Mouse (Mus musculus): ENCODE data around the gene Tmco4. TPM values are rescaled to one million over a fixed set of nuclear protein-coding genes. Genes with fewer than 3 reads are reported as not detected.

Tmco4 gene
- total RNA-seq, 2 experiments from 2014 or later, result 5.2 to 17.6 TPM

DNA sequence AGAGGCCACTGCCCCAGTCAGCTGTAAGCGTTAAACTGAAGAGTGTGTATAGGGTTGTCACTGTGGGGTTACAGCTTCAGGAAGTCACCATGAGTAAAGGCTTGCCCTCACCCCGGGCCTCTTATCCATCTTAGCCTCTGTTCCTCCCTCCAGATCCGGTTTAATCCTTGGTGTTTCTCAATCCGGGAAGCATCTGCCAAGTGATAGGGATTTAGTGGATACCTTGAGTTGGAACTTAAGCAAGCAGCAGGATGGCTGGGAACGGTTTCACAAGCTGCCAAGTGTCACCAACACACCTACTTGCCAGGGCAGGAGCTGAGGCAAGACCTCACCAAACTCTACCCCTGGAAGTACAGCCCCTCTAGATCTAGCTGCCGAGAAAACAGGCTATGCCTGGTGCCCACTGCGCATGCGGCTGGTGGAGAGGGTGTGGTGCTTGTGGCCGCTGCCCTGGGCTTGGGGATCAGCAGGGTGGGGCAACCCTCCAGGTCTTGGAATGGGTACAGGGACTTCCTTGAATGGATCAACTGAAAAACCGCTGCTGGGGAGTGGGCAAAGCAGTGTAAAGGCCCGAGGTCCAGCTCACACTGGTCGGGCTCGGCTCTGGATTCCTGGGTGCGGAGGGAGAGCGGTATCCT, 117.7 kb downstream of the Tmco4 start:
- ATAC-seq (ENCODE audit: poor library complexity, severe bottlenecking), result no peak

DNA sequence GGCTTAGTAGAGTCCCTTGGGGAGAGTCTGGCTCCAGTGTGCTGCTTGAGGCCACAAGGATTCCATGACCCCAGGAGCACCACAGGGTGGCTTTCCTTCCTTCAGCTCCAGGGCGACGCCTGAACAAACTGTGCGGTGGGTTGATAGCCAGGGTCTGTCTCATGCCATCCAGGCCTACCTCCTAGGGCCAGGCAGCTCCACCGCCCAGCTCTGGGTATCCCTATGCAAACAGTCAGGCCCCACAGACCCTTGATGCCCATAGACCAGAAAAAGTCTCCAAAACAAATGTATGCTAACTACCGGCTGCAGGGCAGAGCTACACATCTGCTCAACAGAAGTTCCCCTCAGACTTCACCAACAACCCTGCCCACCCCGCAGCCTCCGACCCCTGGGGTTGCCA, 118.4 kb downstream of the Tmco4 start:
- no peak for ATAC-seq (ENCODE audit: poor library complexity, severe bottlenecking)

DNA sequence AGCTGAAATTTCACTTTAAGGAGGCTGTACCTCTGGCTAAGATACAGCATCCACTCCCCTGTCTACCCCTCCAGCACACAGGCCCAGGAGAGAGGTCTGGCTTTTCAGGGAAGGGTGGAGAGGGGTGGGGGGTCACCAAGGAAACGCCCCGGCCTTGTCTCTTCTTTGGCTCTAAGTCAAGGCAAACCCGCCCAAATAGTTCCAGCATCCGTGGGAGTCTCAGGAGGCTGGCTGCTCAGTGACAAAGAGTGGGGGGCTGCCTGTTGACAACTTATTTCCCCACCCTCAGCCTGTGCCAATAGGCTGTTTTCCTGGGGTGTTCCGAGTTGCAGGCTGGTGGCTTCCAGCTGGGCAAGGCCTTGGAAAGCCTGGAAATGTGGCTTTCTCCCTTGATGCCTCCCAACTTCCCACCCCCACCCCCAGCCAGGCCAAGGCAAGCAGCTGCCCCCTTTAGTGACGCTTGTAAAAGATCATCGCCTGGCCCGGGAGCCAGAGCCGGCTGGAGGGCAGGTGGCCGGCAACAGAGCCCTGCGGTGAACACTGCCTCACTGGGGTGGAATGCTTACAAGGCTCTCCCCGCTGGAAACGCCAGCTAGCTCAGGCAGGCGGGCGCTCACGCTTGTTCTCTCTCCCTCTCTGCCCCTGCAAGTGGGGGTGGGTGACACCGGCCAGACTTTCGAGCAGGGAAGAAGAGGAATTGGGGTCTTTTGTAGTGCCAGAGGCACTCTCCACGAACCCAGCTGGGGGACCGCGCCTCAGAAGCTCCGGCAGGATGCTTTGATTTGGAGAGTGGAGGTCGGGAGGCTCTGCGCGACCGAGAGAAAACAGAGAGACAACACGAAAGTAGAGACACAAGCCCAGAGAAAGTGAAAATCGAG, 119.0 kb downstream of the Tmco4 start:
- no peak for ATAC-seq (ENCODE audit: poor library complexity, severe bottlenecking)

DNA sequence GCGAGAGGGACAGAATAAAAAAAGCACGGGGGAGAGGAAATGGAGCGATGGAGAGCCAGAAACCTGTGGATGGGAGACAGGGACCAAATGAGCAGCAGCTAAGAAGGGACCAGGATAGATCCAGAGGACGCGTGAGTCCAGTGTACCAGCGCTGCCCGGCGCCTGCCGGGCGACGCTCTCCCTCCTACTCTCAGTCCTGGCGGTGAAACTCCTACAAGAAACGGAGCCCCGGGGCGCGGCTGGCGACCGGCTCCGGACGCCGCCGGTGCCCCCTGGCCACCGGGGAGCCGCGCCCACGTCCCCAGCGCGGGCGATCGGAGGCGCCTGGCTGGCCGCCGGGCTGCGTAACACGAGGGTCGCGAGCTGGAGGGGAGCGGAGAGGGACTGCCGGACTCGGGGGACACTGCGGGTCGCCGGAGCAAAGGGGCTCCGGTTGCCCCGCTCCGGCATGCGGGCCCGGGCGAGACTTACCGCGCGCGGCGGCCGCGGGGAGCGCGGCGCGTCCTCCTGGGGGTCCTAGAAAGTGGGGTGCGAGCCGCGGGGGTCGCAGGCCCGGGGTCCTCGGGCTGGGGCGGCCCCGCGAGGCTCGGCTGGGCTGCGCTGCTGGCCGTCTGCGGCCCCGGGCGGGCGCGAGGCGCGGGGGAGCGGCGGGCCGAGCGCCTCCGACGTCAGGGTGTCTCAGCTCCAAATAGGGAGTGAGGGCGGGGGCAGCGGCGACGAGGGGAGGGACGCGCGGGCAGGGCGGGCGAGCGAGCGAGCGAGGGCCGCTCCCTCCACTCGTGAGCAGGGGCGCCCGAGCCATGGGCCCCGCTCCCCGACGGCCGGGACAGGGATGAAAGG, 119.9 kb downstream of the Tmco4 start, which contains the start of gene Nbl1:
Gene Nbl1 (minus strand): TSS at position 638 of the 840 bp plus-strand sequence.
- no peak for ATAC-seq (ENCODE audit: poor library complexity, severe bottlenecking)

DNA sequence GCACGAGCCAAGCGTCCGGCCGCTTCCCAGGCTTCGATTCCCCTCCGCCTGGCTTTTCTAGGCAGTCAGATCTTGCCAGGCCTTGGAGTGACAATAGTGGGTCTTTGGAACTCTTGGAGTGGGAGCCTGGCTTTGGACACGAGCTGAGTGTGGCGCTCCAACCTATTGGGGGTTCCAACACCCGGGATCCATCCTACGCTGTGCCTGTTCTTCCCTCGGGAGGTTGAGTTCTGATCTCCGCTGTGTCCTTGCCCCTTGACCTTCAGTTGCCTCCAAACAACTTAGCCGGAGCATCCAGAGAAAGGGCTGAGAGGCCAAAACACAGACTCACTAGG, 120.5 kb downstream of the Tmco4 start:
- no peak for ATAC-seq (ENCODE audit: poor library complexity, severe bottlenecking)

DNA sequence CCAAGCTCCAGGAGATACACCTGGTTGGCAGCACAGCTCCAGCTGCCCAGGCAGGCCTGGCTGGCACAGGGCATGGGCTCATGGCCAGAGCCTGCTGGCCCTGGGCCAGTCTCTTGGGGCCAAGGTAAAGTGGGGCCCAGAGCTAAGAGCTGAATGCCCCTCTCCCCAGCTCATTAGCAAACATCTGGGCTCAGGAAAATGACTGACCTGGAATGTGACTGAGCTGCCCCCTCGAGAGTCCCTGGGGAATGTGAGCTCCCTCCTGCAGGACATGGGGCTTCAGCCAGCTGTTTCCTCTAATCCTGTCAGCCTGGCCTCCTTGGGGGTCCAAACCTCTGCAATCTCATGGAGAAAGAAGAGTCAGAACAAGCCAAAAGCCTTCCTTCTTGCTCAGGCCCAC, 122.7 kb downstream of the Tmco4 start:
- no peak for ATAC-seq (ENCODE audit: poor library complexity, severe bottlenecking)

DNA sequence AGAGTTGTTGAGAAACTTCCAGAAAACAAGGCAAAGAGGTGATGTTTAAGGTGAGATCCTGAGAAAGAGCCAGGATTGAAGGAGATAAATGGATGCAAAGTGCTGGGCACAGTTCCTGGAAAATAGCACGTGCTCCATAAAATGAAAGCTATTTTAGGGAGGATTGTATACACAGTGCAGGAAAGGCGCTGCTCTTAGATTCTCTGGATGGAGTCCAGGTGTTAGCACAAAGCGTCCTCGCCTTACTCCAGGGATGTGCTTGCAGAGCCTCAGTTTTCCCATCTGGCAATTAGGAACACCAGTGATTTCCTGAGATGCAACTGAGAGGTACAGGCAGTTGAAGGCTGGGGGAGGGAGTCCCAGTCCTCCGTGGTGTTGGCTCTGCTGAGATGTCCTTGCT, 123.5 kb downstream of the Tmco4 start:
- ATAC-seq (ENCODE audit: poor library complexity, severe bottlenecking), result no peak

DNA sequence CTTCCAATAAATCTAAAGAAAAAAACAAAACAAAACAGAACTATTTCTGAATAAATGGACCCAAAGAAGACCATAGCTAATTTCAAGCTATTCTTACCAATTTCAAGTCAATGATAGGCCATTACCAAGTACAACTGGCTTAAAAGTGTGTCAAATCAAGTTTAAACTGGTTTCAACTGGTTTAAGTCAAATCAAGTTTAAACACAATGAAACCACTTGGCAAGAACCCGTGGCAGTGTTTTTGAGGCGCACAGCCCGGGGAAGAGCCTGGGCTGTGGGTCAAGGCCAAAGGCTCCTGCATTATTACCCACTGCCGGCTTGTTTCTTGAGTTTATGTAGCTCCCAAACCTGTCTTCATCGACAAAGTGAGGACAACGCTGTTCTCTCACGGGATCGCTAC, 127.6 kb downstream of the Tmco4 start:
- no peak for ATAC-seq (ENCODE audit: poor library complexity, severe bottlenecking)

DNA sequence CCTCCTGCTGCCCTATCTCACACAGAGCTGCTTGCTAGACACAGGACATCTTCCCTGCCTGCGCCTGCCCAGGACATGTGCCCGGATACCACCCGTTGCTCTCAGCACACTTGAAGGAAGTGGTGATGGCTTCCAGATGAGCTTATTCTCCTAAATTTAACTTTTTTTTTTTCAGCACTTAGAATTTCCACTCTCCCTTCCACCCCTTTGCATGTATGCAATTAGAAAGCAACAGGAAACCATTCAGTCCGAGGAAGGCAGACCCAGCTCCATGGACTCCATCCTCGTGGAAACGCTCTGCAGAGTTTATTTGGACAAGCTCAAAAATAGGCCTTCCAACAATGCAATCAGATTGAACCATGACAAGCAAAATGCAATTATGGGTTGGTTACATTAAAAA, 128.9 kb downstream of the Tmco4 start:
- ATAC-seq (ENCODE audit: poor library complexity, severe bottlenecking), result no peak

DNA sequence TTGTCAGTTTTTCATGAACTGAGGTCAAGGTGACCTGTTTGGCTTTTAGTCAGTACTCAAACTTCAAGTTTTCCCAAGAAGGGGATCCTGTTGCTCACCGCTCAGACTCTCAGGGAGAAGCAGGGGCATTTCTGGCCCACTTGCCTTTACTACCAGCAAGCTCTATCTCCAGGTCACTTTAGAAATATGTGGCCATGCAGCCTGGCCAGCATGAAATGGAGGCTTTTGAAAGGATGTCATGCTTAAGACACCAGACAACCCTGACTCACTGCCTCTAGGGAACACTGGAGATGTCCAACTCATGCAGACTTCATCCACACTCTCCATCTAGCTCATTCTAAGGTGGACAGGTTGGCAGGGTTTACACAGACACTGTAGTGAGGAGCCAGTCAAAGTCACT, 132.8 kb downstream of the Tmco4 start:
- ATAC-seq (ENCODE audit: poor library complexity, severe bottlenecking), result no peak

Other genes with a start within 250 kb of the Tmco4 start
- not detected in 2 replicates for gene Pla2g2c, start 248.1 kb upstream of the Tmco4 start, total RNA-seq (2015)
- not detected in 2 replicates for gene Pla2g2c, start 248.1 kb upstream of the Tmco4 start, total RNA-seq (2017)
- gene Ubxn10, start 235.7 kb upstream of the Tmco4 start, total RNA-seq (2015), result not detected in 2 replicates
- gene Ubxn10, start 235.7 kb upstream of the Tmco4 start, total RNA-seq (2017), result not detected in 2 replicates
- gene Pla2g2f, start 215.3 kb upstream of the Tmco4 start, total RNA-seq (2015), result not detected in 2 replicates
- gene Pla2g2f, start 215.3 kb upstream of the Tmco4 start, total RNA-seq (2017), result not detected in 2 replicates
- not detected in 2 replicates for gene Pla2g2d, start 197.2 kb upstream of the Tmco4 start, total RNA-seq (2015)
- gene Pla2g2d, start 197.2 kb upstream of the Tmco4 start, total RNA-seq (2017), result not detected in 2 replicates
- gene Pla2g5, start 109.4 kb upstream of the Tmco4 start, total RNA-seq (2015), result not detected in 2 replicates
- gene Pla2g5, start 109.4 kb upstream of the Tmco4 start, total RNA-seq (2017), result not detected in 2 replicates
- gene Gm13030, start 98.9 kb upstream of the Tmco4 start, total RNA-seq (2015), result not detected in 2 replicates
- not detected in 2 replicates for gene Gm13030, start 98.9 kb upstream of the Tmco4 start, total RNA-seq (2017)
- gene Pla2g2e, start 94.9 kb upstream of the Tmco4 start, total RNA-seq (2015), result not detected in 2 replicates
- gene Pla2g2e, start 94.9 kb upstream of the Tmco4 start, total RNA-seq (2017), result not detected in 2 replicates
- gene Otud3, start 58.9 kb upstream of the Tmco4 start, total RNA-seq (2015), result 3.3 TPM in 2 replicates
- 9.5 TPM in 2 replicates for gene Otud3, start 58.9 kb upstream of the Tmco4 start, total RNA-seq (2017)
- not detected in 2 replicates for gene Rnf186, start 5.8 kb upstream of the Tmco4 start, total RNA-seq (2015)
- gene Rnf186, start 5.8 kb upstream of the Tmco4 start, total RNA-seq (2017), result not detected in 2 replicates
- gene Htr6, start 102.7 kb downstream of the Tmco4 start, total RNA-seq (2015), result not detected in 2 replicates
- gene Htr6, start 102.7 kb downstream of the Tmco4 start, total RNA-seq (2017), result not detected in 2 replicates
- not detected in 2 replicates for gene Nbl1, start 120.1 kb downstream of the Tmco4 start, total RNA-seq (2015)
- gene Nbl1, start 120.1 kb downstream of the Tmco4 start, total RNA-seq (2017), result 0.15 TPM in 1 of 2 replicates, not detected in the other
- gene Minos1, start 158.2 kb downstream of the Tmco4 start, total RNA-seq (2015), result 318 and 395 TPM in 2 replicates
- gene Minos1, start 158.2 kb downstream of the Tmco4 start, total RNA-seq (2017), result 120 and 123 TPM in 2 replicates
- 683 and 689 TPM in 2 replicates for gene Capzb, start 220.0 kb downstream of the Tmco4 start, total RNA-seq (2015)
- gene Capzb, start 220.0 kb downstream of the Tmco4 start, total RNA-seq (2017), result 251 and 275 TPM in 2 replicates

Data from megakaryocyte, adult 5-6 weeks (primary cell).